Mouse (Mus musculus): ENCODE results near the gene Gm21994.
A peak's percentile ranks its signal among the peaks of the same experiment; 100 is the strongest.
"Not testable (repeated sequence)": the region's sequence is repeated elsewhere in the genome, so short reads cannot be mapped to it uniquely, and the experiment has no call there.

Gm21994 gene

DNA sequence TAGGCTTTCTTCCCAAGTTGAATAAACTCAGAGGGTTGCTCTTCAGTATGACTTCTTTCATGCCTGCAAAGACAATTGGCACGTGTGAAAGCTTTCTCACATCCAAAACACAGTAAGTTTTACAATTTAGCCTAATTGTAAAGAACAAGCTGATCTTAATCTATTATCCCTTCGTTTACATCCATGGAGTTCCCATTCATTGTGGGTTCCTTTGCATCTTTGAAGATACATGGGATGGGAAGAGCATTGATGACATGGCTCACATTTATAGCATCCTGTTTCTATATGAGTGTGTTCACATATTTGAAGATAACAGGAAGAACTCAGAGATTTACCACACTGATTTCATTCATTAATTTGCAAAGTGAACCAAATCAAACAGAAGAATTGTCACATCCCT, at the start of gene Gm21994:
Gm21994 (minus strand) TSS at position 101 of the 400 bp plus-strand sequence.
- not testable (repeated sequence) for DNase-seq (ENCODE audit: low read depth, low spot score)

GRCm38 (mm10) chr2:150299096-150299495, 43.7 kb upstream of the Gm21994 start:
- DNase-seq (ENCODE audit: low read depth, low spot score), result peak; percentile 12

DNA sequence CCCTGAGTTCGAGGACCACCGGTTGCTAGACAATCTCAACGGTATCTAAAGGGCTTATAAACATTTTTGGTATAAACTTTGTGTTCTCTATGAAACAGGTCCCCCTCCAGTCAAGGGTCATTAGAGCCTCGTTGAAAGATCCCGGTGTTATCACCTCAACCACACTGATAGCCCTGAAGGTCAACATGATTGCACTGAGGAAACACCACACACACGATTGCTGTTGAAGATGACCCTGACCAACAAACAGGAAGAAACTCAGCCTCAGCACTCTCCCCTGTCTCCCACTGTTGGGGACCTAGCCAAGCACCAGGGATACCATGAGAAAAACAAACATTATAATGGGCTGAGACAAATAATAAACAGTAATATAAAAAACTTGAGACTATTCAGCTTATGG, 38.3 kb upstream of the Gm21994 start:
- DNase-seq (ENCODE audit: low read depth, low spot score), result no peak

GRCm38 (mm10) chr2:150257291-150257690, 1.9 kb upstream of the Gm21994 start, which contains the start of gene Gm14124:
Gene Gm14124 (plus strand): TSS chr2:150257517.
- not testable (repeated sequence) for DNase-seq (ENCODE audit: low read depth, low spot score)

GRCm38 (mm10) chr2:150256861-150257260, 1.5 kb upstream of the Gm21994 start:
- not testable (repeated sequence) for DNase-seq (ENCODE audit: low read depth, low spot score)

DNA sequence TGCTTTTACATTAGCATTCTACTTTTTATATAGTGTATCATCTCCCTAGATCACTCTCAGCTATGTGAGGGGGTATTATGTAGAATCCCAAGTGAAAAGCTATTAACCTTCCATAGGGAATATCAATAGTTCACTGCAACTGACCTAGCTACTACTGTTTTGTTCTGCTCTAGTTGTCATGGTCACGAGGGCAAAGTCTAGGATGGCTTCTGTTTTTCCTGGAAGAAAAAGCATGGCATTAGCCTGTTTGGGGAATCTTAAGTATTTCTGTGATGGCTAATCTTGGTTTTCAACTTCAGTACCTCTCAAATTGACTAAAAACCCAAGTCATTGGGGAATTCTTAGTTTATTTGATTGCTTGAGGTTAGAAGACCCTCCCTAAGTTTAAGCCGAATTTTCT, 12.2 kb downstream of the Gm21994 start:
- DNase-seq (ENCODE audit: low read depth, low spot score), result no peak

DNA sequence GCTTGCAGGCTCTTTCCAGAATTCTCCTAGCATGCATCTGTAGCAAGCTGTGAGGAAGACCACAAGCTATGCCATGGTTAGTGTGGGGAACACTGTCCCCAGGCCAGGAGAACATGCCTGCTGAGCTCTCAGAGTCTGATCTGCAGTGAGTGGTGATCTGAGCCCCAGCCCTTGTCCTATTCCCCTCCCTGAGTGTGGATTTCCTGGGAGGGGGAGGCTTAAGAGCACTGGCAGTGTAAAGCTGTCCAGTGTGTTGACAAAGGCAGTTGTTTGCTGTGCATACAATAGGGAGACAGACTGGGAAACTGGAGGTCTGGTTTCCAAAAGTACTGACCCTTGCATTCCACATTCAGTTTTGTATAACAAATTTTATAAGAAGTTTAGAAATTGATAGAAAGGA, 32.1 kb downstream of the Gm21994 start:
- not testable (repeated sequence) for DNase-seq (ENCODE audit: low read depth, low spot score)

GRCm38 (mm10) chr2:150218363-150218725, 37.0 kb downstream of the Gm21994 start:
- DNase-seq (ENCODE audit: low read depth, low spot score), result not testable (repeated sequence)

GRCm38 (mm10) chr2:150217600-150218362, 37.6 kb downstream of the Gm21994 start, which contains the start of gene Zfp937:
Gene Zfp937 (plus strand): TSS chr2:150218073.
- DNase-seq (ENCODE audit: low read depth, low spot score), result peak; percentile 76

All from brain, adult 2 months (tissue).